Mouse (Mus musculus) intestine, embryonic 16.5 days (tissue): ENCODE measurements around the gene Vps33b. TPM values are rescaled to one million over a fixed set of nuclear protein-coding genes. Genes with fewer than 3 reads are reported as not detected.

Source experiments
- ATAC-seq: fragments of 200-750 bp; cut with Nextera tagmentation; 2 replicates; pipeline ENCODE4 v1.8.0; 2017; ENCODE audit warnings: moderate TSS enrichment, moderate library complexity
- H3K27ac ChIP-seq: fragments of 300-500 bp; sonication (generic); 2 replicates; pipeline ENCODE4 v1.5.1; 2014; ENCODE audit warnings: mild to moderate bottlenecking, low read length
- H3K27me3 ChIP-seq: fragments of 300-500 bp; sonication (generic); replicated peaks from 2 replicates; pipeline ENCODE4 v1.6.1; 2014; ENCODE audit warnings: low read length, control low read depth, mixed read lengths; ENCODE audit not compliant: control insufficient read depth, insufficient read depth
- H3K36me3 ChIP-seq: fragments of 300-500 bp; sonication (generic); 2 replicates; pipeline ENCODE4 v1.6.1; 2014; ENCODE audit warnings: low read length, control low read depth; ENCODE audit not compliant: control insufficient read depth, insufficient read depth
- H3K4me1 ChIP-seq: fragments of 300-500 bp; sonication (generic); 2 replicates; pipeline ENCODE4 v1.6.1; 2014; ENCODE audit warnings: low read length, control low read depth, mixed read lengths; ENCODE audit not compliant: control insufficient read depth, insufficient read depth
- H3K4me2 ChIP-seq: fragments of 300-500 bp; sonication (generic); 2 replicates; pipeline ENCODE4 v1.6.1; 2014; ENCODE audit warnings: low read depth, low read length, control low read depth
- H3K4me3 ChIP-seq: fragments of 300-500 bp; sonication (generic); 2 replicates; pipeline ENCODE4 v1.5.1; 2014; ENCODE audit warnings: mild to moderate bottlenecking, low read length
- H3K9ac ChIP-seq: fragments of 300-500 bp; sonication (generic); 2 replicates; pipeline ENCODE4 v1.6.1; 2014; ENCODE audit warnings: low read depth, low read length
- H3K9me3 ChIP-seq: fragments of 300-500 bp; sonication (generic); 2 replicates; pipeline ENCODE4 v1.6.1; 2016; ENCODE audit warnings: low read length, control low read depth; ENCODE audit not compliant: control insufficient read depth
- WGBS: fragments of 180-500 bp; shearing (Covaris S2); extraction: QIAGEN DNeasy Blood & Tissue Kit; methylation state at CpG from one replicate; pipeline ENCODE4 v1.1.7; 2014; 5-methylcytosine and 5-hydroxymethylcytosine counted together
- polyA plus RNA-seq: library from polyadenylated mRNA; unstranded; fragments of >200 nt; fragmentation: Nextera tagmentation; extraction: Ambion mirVana; gene quantifications from 2 replicates; pipeline ENCODE4 v1.2.1, GENCODE M21; 2015

Gene Vps33b
- polyA plus RNA-seq, 1 experiment from 2014 or later, result 15.9 TPM

- no peak overlapping the region for H3K4me3 ChIP-seq
- H3K4me2 ChIP-seq, result no peak overlapping the region
- peaks cover 17% of the 10 kb centered on the region for H3K36me3 ChIP-seq
- H3K27ac ChIP-seq, result no peak overlapping the region
- H3K27me3 ChIP-seq, result no peaks in the 10 kb centered on the region
- ATAC-seq, result no peak
- no peaks in the 10 kb centered on the region for H3K9me3 ChIP-seq
- WGBS, result 83% methylated on average over 3 of the region's 3 CpGs
- no peaks in the 10 kb centered on the region for H3K4me1 ChIP-seq
- no peak overlapping the region for H3K9ac ChIP-seq
Measured at GRCm38 (mm10) chr7:80281646-80282045, 12.2 kb downstream of the Vps33b start.

GRCm38 (mm10) chr7:80283226-80283918, 13.9 kb downstream of the Vps33b start:
- H3K4me2 ChIP-seq, result 0 out of 2 replicates have a peak overlapping the region, but pooled peaks have one; percentile 10
- H3K4me3 ChIP-seq, result no peak overlapping the region
- H3K4me1 ChIP-seq, result no peaks in the 10 kb centered on the region
- 83% methylated on average over 3 of the region's 3 CpGs for WGBS
- no peaks in the 10 kb centered on the region for H3K9me3 ChIP-seq
- H3K27ac ChIP-seq, result peak overlapping the region; percentile 38
- peaks cover 18% of the 10 kb centered on the region for H3K36me3 ChIP-seq
- no peak overlapping the region for H3K9ac ChIP-seq
- ATAC-seq, result peak; percentile 57
- no peaks in the 10 kb centered on the region for H3K27me3 ChIP-seq

GRCm38 (mm10) chr7:80284391-80284790, 14.9 kb downstream of the Vps33b start:
- Histone ChIP-seq H3K4me3 (no peak overlapping the region), H3K36me3 (peaks cover 18% of the 10 kb centered on the region), H3K27me3 (no peaks in the 10 kb centered on the region), H3K9ac (no peak overlapping the region), H3K4me2 (no peak overlapping the region), H3K9me3 (no peaks in the 10 kb centered on the region), H3K4me1 (no peaks in the 10 kb centered on the region), H3K27ac (peak overlapping the region; percentile 38; the same call in 1 of the 2 replicates)
- ATAC-seq, result no peak
- WGBS, result 91% methylated on average over 5 of the region's 5 CpGs

- WGBS, result 94% methylated on average over 6 of the region's 6 CpGs
- Histone ChIP-seq H3K4me2 (no peak overlapping the region), H3K4me3 (no peak overlapping the region), H3K27me3 (no peaks in the 10 kb centered on the region), H3K9me3 (no peaks in the 10 kb centered on the region), H3K4me1 (no peaks in the 10 kb centered on the region), H3K27ac (no peak overlapping the region), H3K9ac (no peak overlapping the region), H3K36me3 (peaks cover 18% of the 10 kb centered on the region)
- ATAC-seq, result no peak
Measured at GRCm38 (mm10) chr7:80285725-80286124, 16.3 kb downstream of the Vps33b start.

GRCm38 (mm10) chr7:80287736-80288135, 18.3 kb downstream of the Vps33b start:
- Histone ChIP-seq H3K27ac (no peak overlapping the region), H3K4me1 (no peaks in the 10 kb centered on the region), H3K9ac (no peak overlapping the region), H3K36me3 (peaks cover 18% of the 10 kb centered on the region), H3K9me3 (no peaks in the 10 kb centered on the region), H3K27me3 (no peaks in the 10 kb centered on the region), H3K4me3 (no peak overlapping the region), H3K4me2 (no peak overlapping the region)
- ATAC-seq, result no peak
- WGBS, result 83% methylated on average over 10 of the region's 10 CpGs

- Histone ChIP-seq H3K9ac (peak within 1 kb of the TSS; percentile 88), H3K27me3 (no peaks in the 10 kb centered on the region), H3K36me3 (no peaks in the 10 kb centered on the region; the same call in 1 of the 2 replicates), H3K27ac (peak within 1 kb of the TSS; percentile 84), H3K4me1 (peaks cover 10% of the 10 kb centered on the region; the same call in 1 of the 2 replicates), H3K4me2 (peak within 1 kb of the TSS; percentile 67), H3K4me3 (peak within 1 kb of the TSS; percentile 97), H3K9me3 (no peaks in the 10 kb centered on the region)
- WGBS, result 0% methylated on average over 52 of the region's 52 CpGs
- peak; percentile 99 for ATAC-seq
Measured at GRCm38 (mm10) chr7:80294062-80294763, 24.8 kb downstream of the Vps33b start, which contains the start of gene Prc1. TSS of gene Prc1 (plus strand) at chr7:80294450.

GRCm38 (mm10) chr7:80294764-80295648, 25.6 kb downstream of the Vps33b start:
- Histone ChIP-seq H3K4me1 (peaks cover 14% of the 10 kb centered on the region; the same call in 1 of the 2 replicates), H3K4me2 (peak overlapping the region; percentile 67), H3K9me3 (no peaks in the 10 kb centered on the region), H3K4me3 (peak overlapping the region; percentile 97), H3K27ac (peak overlapping the region; percentile 84), H3K9ac (peak overlapping the region; percentile 88), H3K27me3 (no peaks in the 10 kb centered on the region), H3K36me3 (no peaks in the 10 kb centered on the region; the same call in 1 of the 2 replicates)
- peak; percentile 69 for ATAC-seq
- WGBS, result 8% methylated on average over 37 of the region's 37 CpGs

GRCm38 (mm10) chr7:80296462-80296861, 27.0 kb downstream of the Vps33b start:
- H3K9ac ChIP-seq, result no peak overlapping the region
- 88% methylated on average over 6 of the region's 6 CpGs for WGBS
- H3K9me3 ChIP-seq, result no peaks in the 10 kb centered on the region
- peaks cover 2% of the 10 kb centered on the region; the same call in 1 of the 2 replicates for H3K36me3 ChIP-seq
- no peak for ATAC-seq
- peak overlapping the region; percentile 44; the same call in 1 of the 2 replicates for H3K4me2 ChIP-seq
- peak overlapping the region; percentile 7; the same call in 1 of the 2 replicates for H3K4me3 ChIP-seq
- H3K4me1 ChIP-seq, result peaks cover 14% of the 10 kb centered on the region; the same call in 1 of the 2 replicates
- H3K27me3 ChIP-seq, result no peaks in the 10 kb centered on the region
- H3K27ac ChIP-seq, result no peak overlapping the region
